Mouse (Mus musculus): ENCODE measurements around the gene Tmem150c.

GRCm38 (mm10) chr5:100175582-100175981 lies 16.0 kb upstream of the Tmem150c start:
- no peak for TF ChIP-seq CTCF (IDR thresholded peaks at IDR 0.05; ENCODE audit: low read depth, low read length)
- no peak for TF ChIP-seq POLR2A (IDR thresholded peaks at IDR 0.05; ENCODE audit: borderline replicate concordance, low read depth, low read length)
